8 mouse cellular contexts compared by ENCODE assay signal in the genomic region with DNA sequence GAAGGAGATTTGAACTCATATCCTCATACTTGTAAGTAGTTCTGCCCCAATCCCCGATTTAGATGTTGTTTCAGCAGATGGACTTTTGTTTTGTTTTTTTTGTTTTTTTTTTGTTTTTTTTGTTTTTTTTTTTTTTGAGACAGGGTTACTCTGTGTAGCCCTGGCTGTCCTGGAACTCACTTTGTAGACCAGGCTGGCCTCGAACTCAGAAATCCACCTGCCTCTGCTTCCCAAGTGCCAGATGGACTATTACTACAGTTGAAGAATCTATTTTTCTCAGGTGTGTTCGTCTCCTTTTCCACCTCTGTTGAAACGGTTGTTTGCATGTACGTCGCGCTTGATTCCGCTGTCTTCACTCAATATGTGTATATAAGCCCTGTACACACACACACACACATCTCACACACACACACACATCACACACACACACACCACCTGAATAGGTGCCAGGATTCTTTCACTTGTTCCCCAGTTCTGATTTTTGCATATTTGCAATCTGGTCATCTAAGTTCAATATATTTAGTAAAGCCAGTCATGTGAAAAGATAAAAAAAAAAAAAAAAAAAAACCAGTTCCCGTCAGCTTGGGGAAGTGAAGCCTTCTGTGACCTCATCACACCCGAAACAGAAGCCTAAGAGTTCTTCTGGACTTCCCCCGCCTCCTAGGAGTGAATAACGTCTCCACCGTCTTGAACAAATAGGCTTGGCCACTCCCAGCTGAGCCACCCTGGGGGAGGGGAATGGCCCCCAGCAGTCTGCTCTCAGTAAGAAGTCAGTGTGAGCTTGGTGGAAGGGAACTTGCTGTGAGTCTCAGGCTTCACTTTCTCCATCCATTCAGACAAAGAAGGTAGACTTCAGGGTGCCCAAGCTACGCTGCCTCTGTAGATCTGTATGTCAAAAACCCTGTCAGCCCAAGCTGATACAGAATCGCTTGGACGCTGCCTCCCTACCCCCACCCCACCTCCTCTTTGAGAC. TPM values are rescaled to one million over a fixed set of nuclear protein-coding genes. Genes with fewer than 3 reads are reported as not detected.
DNase-seq lines count a peak whose midpoint lies in the region; ATAC-seq lines count a peak whose summit lies in the region.

No protein-coding gene starts in this region.

- H3K4me2 ChIP-seq in heart, embryonic 15.5 days: peak overlapping the region; percentile 3; the same call in 1 of the 2 replicates

- no peak overlapping the region for H3K4me3 ChIP-seq in heart, embryonic 15.5 days
- H3K4me3 ChIP-seq in macrophage (ENCODE audit: inconsistent target): peak overlapping the region; percentile 5; the same call in 1 of the 2 replicates
- no peak overlapping the region for H3K4me3 ChIP-seq in hindbrain, embryonic 10.5 days

- no peaks in the 10 kb centered on the region for H3K36me3 ChIP-seq in heart, embryonic 15.5 days
- H3K36me3 ChIP-seq in macrophage (ENCODE audit: inconsistent target): no peaks in the 10 kb centered on the region
- H3K36me3 ChIP-seq in hindbrain, embryonic 10.5 days: no peaks in the 10 kb centered on the region

- no peaks in the 10 kb centered on the region for H3K9me3 ChIP-seq in heart, embryonic 15.5 days (replicated peaks)
- no peaks in the 10 kb centered on the region for H3K9me3 ChIP-seq in hindbrain, embryonic 10.5 days

- H3K79me2 ChIP-seq in macrophage (ENCODE audit: inconsistent target): peaks cover 21% of the 10 kb centered on the region

- no peaks in the 10 kb centered on the region for H3K27me3 ChIP-seq in heart, embryonic 15.5 days
- H3K27me3 ChIP-seq in hindbrain, embryonic 10.5 days (ENCODE audit: insufficient read depth, poor library complexity, severe bottlenecking): no peaks in the 10 kb centered on the region

- DNase-seq in 416B (ENCODE audit: low read depth): peak; percentile 95
- DNase-seq in ES-CJ7 (ENCODE audit: low read depth, low spot score): peak; percentile 85
- DNase-seq in hindbrain, embryonic 10.5 days (ENCODE audit: low spot score): no peak
- DNase-seq in layer of hippocampus, postnatal 10 days (ENCODE audit: low spot score in 2 of 2): no peak
- DNase-seq in adrenal gland, adult 8-10 months: no peak
- DNase-seq in MN1 (ENCODE audit: low spot score): no peak

- 47% methylated on average over 16 of the region's 16 CpGs for WGBS in heart, embryonic 15.5 days
- WGBS in macrophage (ENCODE audit: missing documents): 44% methylated on average over 16 of the region's 16 CpGs
- WGBS in hindbrain, embryonic 10.5 days: 51% methylated on average over 16 of the region's 16 CpGs

- ATAC-seq in heart, embryonic 15.5 days (replicated peaks; ENCODE audit: insufficient number of reproducible peaks, insufficient read depth, low FRiP score, low read depth): no peak

- no peak overlapping the region for H3K27ac ChIP-seq in heart, embryonic 15.5 days
- H3K27ac ChIP-seq in macrophage: peak overlapping the region; percentile 97
- no peak overlapping the region for H3K27ac ChIP-seq in hindbrain, embryonic 10.5 days

- no peak overlapping the region for H3K9ac ChIP-seq in heart, embryonic 15.5 days

- H3K4me1 ChIP-seq in heart, embryonic 15.5 days (replicated peaks): peaks cover 11% of the 10 kb centered on the region
- H3K4me1 ChIP-seq in hindbrain, embryonic 10.5 days (replicated peaks): peaks cover 20% of the 10 kb centered on the region

RNA-seq across cellular contexts. Expression of a gene that starts 2.7 kb away (rescaled TPM):
- polyA plus RNA-seq in heart, embryonic 15.5 days (2015; fragmentation: Nextera tagmentation; extraction: Ambion mirVana): 47.7 and 48.8 TPM in 2 replicates
- total RNA-seq in macrophage (2018; cell fraction: chromatin; rRNA removed): 10 to 100 TPM; 11.5 to 92.4 (median 48.7) TPM
- 10 to 100 TPM in 25 of 26 experiments, 1 to 10 TPM in 1; 8.4 to 30.4 (median 22.0) TPM for total RNA-seq in macrophage (2018; cell fraction: cytosol; rRNA removed)
- 10 to 100 TPM; 15.6 to 83.5 (median 39.5) TPM for total RNA-seq in macrophage (2018; cell fraction: nucleus; rRNA removed)
- 14.9 to 26.4 TPM (median 17.0 TPM) in 3 replicates for polyA plus RNA-seq in macrophage (2018)
- 23.7 and 24.7 TPM in 2 replicates for polyA plus RNA-seq in hindbrain, embryonic 10.5 days (2016; fragmentation: Nextera tagmentation; extraction: Ambion mirVana)
- 10 to 100 TPM; 52.2 to 59.5 TPM for total RNA-seq in layer of hippocampus, postnatal 10 days (2021)
- 10 to 100 TPM; 59.5 to 94.1 (median 91.2) TPM for total RNA-seq in adrenal gland, adult 8-10 months (2022)

RNA-seq across cellular contexts. Expression of a gene that starts 18.0 kb away (rescaled TPM):
- 30.2 and 34.5 TPM in 2 replicates for polyA plus RNA-seq in heart, embryonic 15.5 days (2015; fragmentation: Nextera tagmentation; extraction: Ambion mirVana)
- total RNA-seq in macrophage (2018; cell fraction: chromatin; rRNA removed): 10 to 100 TPM; 17.5 to 86.6 (median 58.6) TPM
- 10 to 100 TPM; 38.8 to 58.2 (median 50.4) TPM for total RNA-seq in macrophage (2018; cell fraction: cytosol; rRNA removed)
- 100 to 1,000 TPM in 1 of 26 experiments, 10 to 100 TPM in 25; 30.6 to 102 (median 72.1) TPM for total RNA-seq in macrophage (2018; cell fraction: nucleus; rRNA removed)
- polyA plus RNA-seq in macrophage (2018): 24.9 to 57.5 TPM (median 29.7 TPM) in 3 replicates
- 16.3 and 20.6 TPM in 2 replicates for polyA plus RNA-seq in hindbrain, embryonic 10.5 days (2016; fragmentation: Nextera tagmentation; extraction: Ambion mirVana)
- total RNA-seq in layer of hippocampus, postnatal 10 days (2021): 10 to 100 TPM; 19.4 to 19.7 TPM
- total RNA-seq in adrenal gland, adult 8-10 months (2022): 100 to 1,000 TPM; 101 to 135 (median 121) TPM

RNA-seq across cellular contexts. Expression of a gene that starts 27.0 kb away (rescaled TPM):
- 13.7 and 16.3 TPM in 2 replicates for polyA plus RNA-seq in heart, embryonic 15.5 days (2015; fragmentation: Nextera tagmentation; extraction: Ambion mirVana)
- total RNA-seq in macrophage (2018; cell fraction: chromatin; rRNA removed): 100 to 1,000 TPM in 17 of 26 experiments, 10 to 100 TPM in 9; 46.6 to 225 (median 115) TPM
- 10 to 100 TPM; 12.4 to 32.6 (median 22.4) TPM for total RNA-seq in macrophage (2018; cell fraction: cytosol; rRNA removed)
- total RNA-seq in macrophage (2018; cell fraction: nucleus; rRNA removed): 100 to 1,000 TPM in 5 of 26 experiments, 10 to 100 TPM in 21; 28.6 to 160 (median 60.7) TPM
- polyA plus RNA-seq in macrophage (2018): 15.8 to 69.3 TPM (median 37.7 TPM) in 3 replicates
- 35.1 and 37.6 TPM in 2 replicates for polyA plus RNA-seq in hindbrain, embryonic 10.5 days (2016; fragmentation: Nextera tagmentation; extraction: Ambion mirVana)
- total RNA-seq in layer of hippocampus, postnatal 10 days (2021): 10 to 100 TPM; 48.1 to 49.1 TPM
- 10 to 100 TPM; 20.3 to 52.7 (median 37.8) TPM for total RNA-seq in adrenal gland, adult 8-10 months (2022)

RNA-seq across cellular contexts. Expression of a gene that starts 27.1 kb away (rescaled TPM):
- 76.2 and 80.1 TPM in 2 replicates for polyA plus RNA-seq in heart, embryonic 15.5 days (2015; fragmentation: Nextera tagmentation; extraction: Ambion mirVana)
- total RNA-seq in macrophage (2018; cell fraction: chromatin; rRNA removed): 10 to 100 TPM in 12 of 26 experiments, 1 to 10 TPM in 14; 2.4 to 16.2 (median 8.0) TPM
- 10 to 100 TPM; 21.8 to 37.3 (median 29.2) TPM for total RNA-seq in macrophage (2018; cell fraction: cytosol; rRNA removed)
- 10 to 100 TPM in 18 of 26 experiments, 1 to 10 TPM in 8; 7.1 to 24.1 (median 11.5) TPM for total RNA-seq in macrophage (2018; cell fraction: nucleus; rRNA removed)
- polyA plus RNA-seq in macrophage (2018): 21.1 to 35.5 TPM (median 25.6 TPM) in 3 replicates
- 104 and 112 TPM in 2 replicates for polyA plus RNA-seq in hindbrain, embryonic 10.5 days (2016; fragmentation: Nextera tagmentation; extraction: Ambion mirVana)
- total RNA-seq in layer of hippocampus, postnatal 10 days (2021): 10 to 100 TPM; 50.2 to 54.2 TPM
- 100 to 1,000 TPM in 1 of 4 experiments, 10 to 100 TPM in 3; 82.0 to 110 (median 92.1) TPM for total RNA-seq in adrenal gland, adult 8-10 months (2022)

Comparison
In these comparisons a context has a peak if more than half of its experiments do, and no peak if none do; other contexts are left out.
1. DNase-seq: peak in 416B (single experiment) and ES-CJ7 (single experiment); none in hindbrain, embryonic 10.5 days (single experiment), layer of hippocampus, postnatal 10 days (0 of 2), adrenal gland, adult 8-10 months (single experiment) and MN1 (single experiment).